Mouse (Mus musculus) thymus, adult 2 months (tissue): ENCODE data around the gene Dpf3.

ENCODE experiments used
- CTCF ChIP-seq: fragments of 200-500 bp; IDR thresholded peaks from 2 replicates; pipeline ENCODE4 v1.5.1; 2012; ENCODE audit warnings: mild to moderate bottlenecking, control low read depth, low read length, moderate library complexity, borderline replicate concordance; ENCODE audit not compliant: control insufficient read depth, poor library complexity, insufficient read depth; ENCODE audit errors: extremely low read depth
- POLR2A ChIP-seq: fragments of 200-500 bp; IDR thresholded peaks from 2 replicates; pipeline ENCODE4 v1.6.1; 2012; ENCODE audit warnings: mild to moderate bottlenecking, low read length, control low read depth, moderate library complexity; ENCODE audit not compliant: control insufficient read depth, poor library complexity, insufficient read depth; ENCODE audit errors: extremely low read depth

GRCm38 (mm10) chr12:83337077-83337775 is 150.3 kb downstream of the Dpf3 start:
- TF ChIP-seq POLR2A (no peak), CTCF (no peak)
